Mouse (Mus musculus) adrenal gland, adult 2 months (tissue): Measurements from ENCODE around the gene Erlin1. TPM values are rescaled to one million over a fixed set of nuclear protein-coding genes. Genes with fewer than 3 reads are reported as not detected.
A peak's percentile ranks its signal among the peaks of the same experiment; 100 is the strongest.

ENCODE experiments used
- DNase-seq: peaks from one replicate; pipeline ENCODE4 v3.0.0; 2021
- long read RNA-seq: library from polyadenylated mRNA; stranded (forward); transcript quantifications from one replicate; pipeline ENCODE4 v2.0.0, GENCODE M21; 2021
- polyA plus RNA-seq: library from polyadenylated mRNA; depleted of rRNA; stranded (reverse); fragments of >200 nt; gene quantifications from 2 replicates; pipeline ENCODE4 v1.2.3, GENCODE M21; 2012; rRNA removed
- total RNA-seq, 2 experiments: library from RNA; stranded (reverse); gene quantifications; 2 replicates each; pipeline ENCODE4 v1.2.3; 2021

Erlin1 gene
- total RNA-seq (10 to 100 TPM; 17.7 to 25.2 TPM), polyA plus RNA-seq (2.0 and 2.2 TPM in 2 replicates)
- long read RNA-seq, transcript Erlin1-202 (12 exons, 3,136 nt) = major isoform, 14 of 22 reads
- long read RNA-seq, partial matches to known transcripts = 1 of 22 reads
- long read RNA-seq, other reads (novel, unspliced or antisense) = 2 of 22 reads

DNA sequence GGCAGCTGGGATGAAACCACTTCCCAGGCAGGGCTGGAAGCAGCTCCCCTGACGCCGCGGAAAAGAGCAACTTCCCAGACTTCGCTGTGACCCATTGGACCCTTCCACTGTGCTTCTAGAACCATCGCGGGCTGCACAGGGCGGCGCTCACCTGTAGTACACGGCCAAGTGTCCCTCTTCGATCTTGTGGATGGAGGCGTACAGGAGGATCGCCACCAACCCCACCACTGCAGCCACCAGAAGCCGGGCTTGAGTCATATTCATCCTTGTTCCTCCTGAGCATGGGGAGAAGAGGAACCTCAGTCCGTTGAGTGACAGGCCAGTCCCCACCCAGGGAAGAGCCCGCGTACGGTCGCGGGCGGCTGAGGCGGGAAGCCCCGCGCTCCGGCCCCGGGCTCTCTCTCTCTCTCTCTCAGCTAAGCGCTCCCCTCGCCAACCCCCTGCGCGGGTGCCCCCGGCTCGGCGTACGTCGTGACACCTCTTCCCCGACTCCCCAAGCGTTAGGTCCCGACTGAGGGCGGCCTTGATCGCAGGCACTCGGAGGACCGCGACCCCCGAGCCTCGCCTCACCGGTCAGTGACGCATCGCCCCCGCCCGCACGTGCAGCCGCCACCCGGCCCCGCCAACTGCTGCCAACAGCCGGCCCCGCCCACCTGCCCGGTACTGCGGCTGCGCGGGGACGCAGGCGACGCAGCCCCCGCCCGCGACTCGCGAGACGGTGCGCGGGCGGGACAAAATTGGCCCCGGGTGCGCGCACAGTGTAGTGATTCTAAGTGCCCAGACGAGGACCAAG, at the start of gene Erlin1:
Erlin1 (minus strand) TSS at position 665 of the 793 bp plus-strand sequence.
- DNase-seq = peak; percentile 95

- no peak for DNase-seq
Measured at GRCm38 (mm10) chr19:44117793-44118192, 48.2 kb upstream of the Erlin1 start.

- DNase-seq = no peak
Measured at GRCm38 (mm10) chr19:44111706-44112105, 42.1 kb upstream of the Erlin1 start.

DNA sequence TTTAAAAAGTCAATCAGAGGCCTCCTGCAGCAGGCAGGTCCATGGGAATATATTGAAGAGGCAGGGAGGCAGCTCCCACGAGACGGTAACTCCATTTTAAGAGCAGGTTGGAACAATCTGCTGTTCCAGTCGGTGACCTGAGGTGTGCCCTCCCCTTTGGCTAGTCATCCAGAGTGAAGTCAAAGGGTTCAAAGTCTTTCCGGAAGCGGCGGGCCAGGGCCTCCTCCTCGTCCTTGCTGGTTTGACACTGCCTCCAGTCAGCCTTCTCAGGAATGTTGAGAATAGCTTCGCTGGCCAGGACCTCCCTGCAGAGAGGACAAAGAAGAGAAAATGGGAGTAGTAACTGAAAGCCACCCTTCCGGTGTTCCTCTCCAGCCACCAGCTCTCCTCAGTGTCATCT, 40.8 kb upstream of the Erlin1 start:
- peak; percentile 47 for DNase-seq

DNA sequence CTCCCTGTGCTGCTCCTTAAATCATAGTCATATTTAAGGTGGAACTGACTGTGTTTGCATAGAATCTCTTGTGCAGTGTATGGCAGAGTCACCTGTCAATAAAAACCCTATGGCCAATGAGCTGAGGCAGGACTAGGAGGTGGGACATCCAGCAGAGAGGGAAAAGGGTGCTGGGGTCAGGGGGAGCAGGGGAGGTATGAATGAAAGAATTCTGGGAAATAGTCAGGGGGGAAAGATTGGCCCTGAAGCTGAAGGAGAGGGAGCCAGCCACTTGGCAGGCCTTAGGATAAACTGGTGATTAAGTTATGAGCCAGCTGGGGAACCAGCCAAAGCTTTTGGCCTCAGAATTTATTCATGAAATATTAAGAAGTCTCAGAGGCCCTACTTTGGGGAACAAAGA, 39.4 kb upstream of the Erlin1 start:
- DNase-seq = peak; percentile 82

DNA sequence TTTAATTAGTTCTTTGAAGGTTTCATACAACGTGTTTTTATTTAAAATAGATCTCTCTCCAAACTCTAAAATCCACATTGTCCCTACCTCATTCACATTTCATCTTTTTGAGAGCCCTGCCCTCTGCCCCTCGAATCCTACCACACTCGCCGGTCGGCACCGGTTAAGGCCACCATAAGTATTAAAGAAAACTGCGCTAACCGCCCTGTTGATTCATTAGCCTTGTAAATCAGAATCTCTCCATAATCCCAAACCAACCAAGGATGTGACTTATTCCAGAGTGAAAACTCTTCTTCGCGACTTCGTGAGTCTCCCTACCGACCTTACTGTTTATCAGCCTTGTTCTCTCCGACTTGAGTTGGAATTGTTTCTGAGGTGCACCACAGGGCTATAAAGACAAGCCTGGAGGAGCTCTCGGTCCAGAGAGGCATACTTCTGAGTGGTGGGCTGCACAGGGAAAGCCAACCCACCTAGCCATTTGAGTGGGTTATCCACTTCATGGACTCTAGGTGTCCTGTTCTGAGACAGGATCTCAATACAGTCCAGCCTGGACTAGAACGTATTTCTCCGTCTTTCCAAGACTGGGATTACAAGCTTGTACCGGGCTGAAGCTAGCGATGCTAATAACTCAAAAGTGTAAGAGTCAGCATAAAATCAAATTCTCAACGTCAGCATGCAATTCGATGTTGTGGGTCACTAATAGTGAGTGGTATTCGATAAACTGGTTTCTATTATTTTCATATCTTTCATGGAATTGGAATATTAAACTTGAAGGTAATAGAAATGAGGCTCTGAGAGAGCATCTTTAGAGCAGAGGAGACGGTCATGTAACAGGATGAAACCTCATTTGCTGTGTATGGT, 38.3 kb upstream of the Erlin1 start:
- DNase-seq = no peak

DNA sequence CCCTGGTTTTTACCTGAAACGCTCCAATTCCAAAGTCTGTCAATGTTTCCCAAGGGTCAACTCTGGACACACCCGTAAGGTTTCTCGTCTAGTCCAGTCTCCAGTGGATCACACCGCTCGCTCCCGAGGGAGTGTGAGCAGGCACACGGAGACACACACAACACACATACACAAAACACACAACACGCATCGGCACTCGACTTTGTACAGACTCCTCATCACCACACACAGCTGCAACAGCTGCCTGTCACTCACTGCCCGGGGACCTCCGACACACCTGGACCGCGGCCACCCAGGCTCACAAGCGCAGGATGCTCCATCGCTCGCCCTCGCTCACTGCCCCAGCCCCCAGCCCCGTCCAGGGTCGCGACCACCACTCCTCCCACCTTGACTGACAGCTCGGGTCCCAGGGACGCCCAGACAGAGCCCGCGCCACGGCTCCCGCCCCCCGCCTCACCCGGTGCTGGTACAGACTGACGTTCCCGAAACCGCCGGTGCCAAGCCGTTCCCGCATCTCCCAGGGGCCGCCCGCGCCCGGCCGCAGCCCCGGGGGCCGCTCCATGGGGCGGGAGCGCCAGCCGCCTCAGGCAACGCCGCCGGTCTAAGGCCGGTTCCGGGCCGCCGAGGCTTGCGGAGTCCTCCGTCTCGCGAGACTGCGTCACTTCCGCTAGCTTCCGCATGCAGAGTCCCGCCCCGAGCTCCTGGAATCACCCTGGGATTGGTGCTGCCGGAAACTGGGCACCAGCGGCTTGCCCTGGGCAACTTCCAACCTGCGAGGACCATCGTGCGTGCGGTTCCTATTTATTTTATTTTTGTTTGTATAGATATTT, 37.5 kb upstream of the Erlin1 start, which contains the start of gene Chuk:
Chuk (minus strand) TSS at position 650 of the 830 bp plus-strand sequence.
- peak; percentile 97 for DNase-seq

- DNase-seq = no peak
Measured at GRCm38 (mm10) chr19:44104393-44104792, 34.8 kb upstream of the Erlin1 start.

GRCm38 (mm10) chr19:44103001-44103400, 33.4 kb upstream of the Erlin1 start:
- DNase-seq = no peak

DNA sequence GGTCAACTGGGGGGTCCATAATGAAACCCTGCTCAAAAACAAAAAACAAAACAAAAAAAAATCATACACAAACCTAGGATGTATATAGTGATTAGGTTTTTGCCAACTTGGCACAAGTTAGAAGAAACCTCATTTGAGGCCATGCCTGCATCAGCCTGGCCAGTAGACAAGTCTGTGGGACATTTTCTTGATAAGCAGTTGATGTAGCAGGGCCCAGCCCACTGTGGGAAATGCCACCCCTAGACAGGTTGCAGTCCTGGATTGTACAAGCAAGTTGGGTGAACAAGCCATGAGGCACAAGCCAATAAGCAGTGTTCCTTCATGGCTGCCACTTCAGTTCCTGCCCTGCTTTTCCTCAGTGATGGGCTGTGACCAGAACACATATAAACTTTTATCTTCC, 31.3 kb upstream of the Erlin1 start:
- no peak for DNase-seq

GRCm38 (mm10) chr19:44086278-44086677, 16.7 kb upstream of the Erlin1 start:
- DNase-seq = no peak

- no peak for DNase-seq
Measured at GRCm38 (mm10) chr19:44080920-44081319, 11.3 kb upstream of the Erlin1 start.

DNA sequence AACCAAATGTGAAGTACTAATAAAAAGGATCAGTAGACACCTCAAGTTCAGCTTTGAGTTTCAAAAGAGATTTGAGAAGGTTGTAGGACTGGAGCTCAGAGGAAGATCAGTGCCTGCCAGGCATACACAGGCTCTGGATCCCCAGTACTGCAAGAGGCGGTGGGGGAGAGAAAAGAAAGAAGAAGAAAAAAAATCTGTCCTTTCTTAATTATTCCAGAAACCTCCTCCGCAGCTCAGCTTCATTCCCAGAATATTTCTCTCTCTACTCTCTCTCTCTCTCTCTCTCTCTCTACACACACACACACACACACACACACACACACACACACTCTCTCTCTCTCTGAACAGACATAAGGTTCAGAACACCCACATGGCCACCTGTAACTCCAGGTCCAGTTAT, 10.4 kb upstream of the Erlin1 start:
- DNase-seq = no peak

DNA sequence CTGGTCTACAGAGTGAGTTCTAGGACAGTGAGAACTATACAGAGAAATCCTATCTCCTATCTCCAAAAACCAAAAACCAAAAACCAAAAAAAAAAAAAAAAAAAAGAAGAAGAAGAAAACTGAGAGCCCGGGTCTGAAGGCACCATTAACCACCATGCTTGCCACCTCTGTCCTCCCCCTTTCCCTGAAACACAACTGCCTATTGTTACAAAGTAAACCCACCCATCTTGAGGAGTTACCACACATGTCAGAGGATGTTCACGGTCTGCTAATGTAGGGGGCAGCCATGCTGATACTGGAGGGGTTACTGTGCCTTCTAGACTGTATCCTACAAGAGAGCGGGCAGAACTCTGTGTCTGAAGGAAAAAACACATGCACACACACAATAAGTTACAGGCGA, 7.4 kb upstream of the Erlin1 start:
- DNase-seq = no peak

DNA sequence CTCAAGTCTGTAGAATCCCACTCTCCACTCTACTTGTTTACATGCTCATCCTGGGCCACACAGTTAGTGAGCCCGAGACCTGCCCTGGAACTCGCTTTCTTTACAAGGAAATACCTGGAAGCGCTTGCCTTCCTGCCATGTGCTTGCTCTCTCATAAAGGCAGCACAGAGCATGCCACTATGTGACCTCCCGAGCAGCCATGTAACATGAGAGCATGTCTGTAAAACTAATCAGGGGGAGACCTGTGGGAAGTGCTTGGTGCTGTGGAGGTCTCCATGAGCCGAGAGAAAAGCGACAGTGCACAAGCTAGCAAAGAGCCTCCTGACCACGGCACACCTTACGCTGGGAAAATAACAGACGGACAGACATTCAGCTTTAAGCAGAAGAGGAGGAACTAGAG, 6.9 kb upstream of the Erlin1 start:
- no peak for DNase-seq

- no peak for DNase-seq
Measured at GRCm38 (mm10) chr19:44074986-44075385, 5.4 kb upstream of the Erlin1 start.

- no peak for DNase-seq
Measured at GRCm38 (mm10) chr19:44071166-44071565, 1.6 kb upstream of the Erlin1 start.

DNA sequence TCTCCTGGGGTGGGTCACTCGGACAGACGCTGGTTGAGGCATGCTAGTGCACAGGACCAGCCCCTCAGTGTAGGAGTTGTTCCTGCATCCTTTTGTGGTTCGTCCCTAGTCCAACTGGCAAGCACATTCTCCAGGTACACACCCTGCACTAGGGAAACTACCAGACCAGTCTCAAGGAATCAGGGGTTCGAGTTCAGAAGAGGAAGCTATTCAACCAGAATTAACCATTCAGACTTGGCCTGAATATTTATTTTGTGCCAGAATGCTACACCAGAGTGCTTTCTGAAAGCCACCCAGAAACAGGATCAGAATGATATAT, 288 bp upstream of the Erlin1 start:
- DNase-seq = no peak

GRCm38 (mm10) chr19:44068232-44068631, 1.4 kb downstream of the Erlin1 start:
- no peak for DNase-seq

DNA sequence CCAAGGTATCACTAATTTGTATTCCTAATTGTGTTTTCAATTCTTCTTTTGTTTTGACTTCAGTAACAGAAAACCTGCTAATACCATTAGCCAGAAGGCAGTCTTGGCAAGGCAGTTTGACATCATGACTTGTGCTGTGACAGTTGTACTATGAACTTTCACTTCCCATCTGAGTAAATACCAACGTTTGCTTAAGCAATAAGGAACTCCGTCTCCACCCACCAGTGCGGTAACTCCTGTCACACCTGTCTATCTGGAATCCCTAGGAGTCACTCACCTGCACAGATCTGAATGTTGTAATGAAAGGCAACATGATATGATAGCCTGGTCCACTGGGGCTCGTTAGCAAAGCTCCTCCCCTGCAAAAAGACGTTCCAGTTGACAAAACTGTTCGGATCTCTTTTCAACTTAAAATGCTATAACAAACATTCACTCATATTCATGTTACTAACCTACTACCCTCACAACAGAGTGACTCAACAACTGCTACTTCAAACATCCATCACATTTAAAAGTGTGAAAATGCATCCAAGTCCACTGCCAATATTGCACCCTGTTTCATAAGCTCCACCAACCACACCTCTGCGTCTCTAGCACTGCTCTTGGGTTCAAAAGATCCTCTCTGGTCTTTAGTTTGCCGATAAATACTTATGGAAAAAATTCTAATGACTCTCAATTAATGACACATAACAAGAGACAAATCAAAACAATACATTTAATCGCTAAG, 2.1 kb downstream of the Erlin1 start:
- DNase-seq = peak; percentile 11

GRCm38 (mm10) chr19:44064734-44065133, 4.9 kb downstream of the Erlin1 start:
- DNase-seq = no peak
